Mouse (Mus musculus): ENCODE measurements around the gene Med22. TPM values are rescaled to one million over a fixed set of nuclear protein-coding genes. Genes with fewer than 3 reads are reported as not detected.

Gene Med22
- polyA plus RNA-seq, 1 experiment from 2014 or later: 137 TPM

DNA sequence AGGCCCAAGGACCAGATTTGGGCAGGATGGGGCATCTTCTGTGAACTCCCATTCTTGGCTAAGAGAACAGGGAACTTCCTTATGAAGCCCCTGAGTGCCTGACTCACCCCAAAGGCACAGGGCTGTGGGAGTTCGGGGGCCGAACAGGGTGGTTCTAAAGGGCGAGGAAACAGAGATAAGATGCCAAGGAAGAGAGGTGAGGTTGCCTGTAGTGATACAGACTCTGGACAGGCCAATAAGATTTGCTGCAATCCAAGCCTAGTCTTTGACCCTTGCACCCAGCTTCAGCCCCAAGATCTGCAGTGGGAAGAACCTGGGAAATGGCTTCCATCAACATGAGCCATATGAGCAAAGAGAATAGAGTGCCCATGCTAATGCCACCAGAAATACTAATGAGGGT, 32.8 kb upstream of the Med22 start:
- ATAC-seq: no peak
- Histone ChIP-seq H3K4me3 (ENCODE audit: low read depth, low read length) (no peak overlapping the region), H3K9me3 (replicated peaks; ENCODE audit: control insufficient read depth, low read length, poor library complexity, severe bottlenecking) (no peaks in the 10 kb centered on the region), H3K9ac (ENCODE audit: low read depth, low read length) (no peak overlapping the region), H3K4me1 (ENCODE audit: control insufficient read depth, insufficient read depth, low read length) (no peaks in the 10 kb centered on the region), H3K36me3 (ENCODE audit: control insufficient read depth, insufficient read depth, low read length) (no peaks in the 10 kb centered on the region), H3K4me2 (ENCODE audit: low read length) (no peak overlapping the region), H3K27me3 (ENCODE audit: control insufficient read depth, insufficient read depth, low read depth, low read length) (no peaks in the 10 kb centered on the region; the same call in 1 of the 2 replicates), H3K27ac (ENCODE audit: low read length) (no peak overlapping the region)
- 84% methylated on average over 3 of the region's 3 CpGs for WGBS

DNA sequence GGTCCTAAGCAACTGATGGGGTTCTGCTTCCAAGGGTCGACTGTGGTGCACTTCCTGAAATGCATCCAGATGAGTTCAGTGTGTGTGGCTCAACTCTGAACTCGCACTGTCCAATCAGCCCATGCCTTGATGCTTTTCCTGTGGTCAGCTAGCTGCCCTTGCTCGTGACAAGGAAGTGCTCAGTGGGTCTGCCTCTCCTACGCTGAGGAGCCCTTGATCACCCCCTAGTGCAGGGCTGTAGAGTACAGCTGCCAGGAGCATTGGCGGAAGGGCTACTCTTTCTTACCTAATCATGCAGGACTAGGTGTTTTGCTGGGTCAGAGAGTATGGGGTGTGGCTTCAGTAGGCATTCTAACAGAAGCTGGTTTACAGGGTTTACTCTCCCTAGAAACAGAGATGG, 31.1 kb upstream of the Med22 start:
- no peak for ATAC-seq
- Histone ChIP-seq H3K36me3 (ENCODE audit: control insufficient read depth, insufficient read depth, low read length) (no peaks in the 10 kb centered on the region), H3K27ac (ENCODE audit: low read length) (no peak overlapping the region), H3K4me1 (ENCODE audit: control insufficient read depth, insufficient read depth, low read length) (no peaks in the 10 kb centered on the region), H3K9ac (ENCODE audit: low read depth, low read length) (no peak overlapping the region), H3K4me3 (ENCODE audit: low read depth, low read length) (no peak overlapping the region), H3K27me3 (ENCODE audit: control insufficient read depth, insufficient read depth, low read depth, low read length) (no peaks in the 10 kb centered on the region; the same call in 1 of the 2 replicates), H3K9me3 (replicated peaks; ENCODE audit: control insufficient read depth, low read length, poor library complexity, severe bottlenecking) (no peaks in the 10 kb centered on the region), H3K4me2 (ENCODE audit: low read length) (no peak overlapping the region)
- WGBS: 44% methylated on average over 5 of the region's 5 CpGs

DNA sequence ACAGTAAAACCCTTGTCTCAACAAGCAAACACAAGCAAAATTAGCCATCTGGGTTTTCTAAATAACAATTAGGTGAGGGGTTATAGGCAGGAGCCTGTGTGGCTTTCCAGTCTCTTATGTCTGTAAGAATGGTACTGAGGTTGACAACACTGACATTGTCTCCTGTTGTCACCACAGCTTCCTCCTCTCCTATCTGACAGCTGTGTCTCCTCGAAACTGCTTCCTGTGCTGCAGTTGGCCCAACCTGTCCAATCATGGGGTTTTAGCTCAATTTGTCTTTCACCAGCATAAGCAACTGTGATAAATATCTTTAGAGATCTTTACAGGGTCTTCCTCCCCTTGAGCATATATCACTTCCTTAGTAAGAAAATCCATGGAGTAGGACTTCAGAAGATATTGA, 25.9 kb upstream of the Med22 start:
- 65% methylated on average over 1 of the region's 1 CpGs for WGBS
- Histone ChIP-seq H3K27me3 (ENCODE audit: control insufficient read depth, insufficient read depth, low read depth, low read length) (no peaks in the 10 kb centered on the region), H3K4me1 (ENCODE audit: control insufficient read depth, insufficient read depth, low read length) (peaks cover 12% of the 10 kb centered on the region), H3K9me3 (replicated peaks; ENCODE audit: control insufficient read depth, low read length, poor library complexity, severe bottlenecking) (no peaks in the 10 kb centered on the region), H3K9ac (ENCODE audit: low read depth, low read length) (no peak overlapping the region), H3K4me3 (ENCODE audit: low read depth, low read length) (no peak overlapping the region), H3K4me2 (ENCODE audit: low read length) (no peak overlapping the region), H3K27ac (ENCODE audit: low read length) (no peak overlapping the region), H3K36me3 (ENCODE audit: control insufficient read depth, insufficient read depth, low read length) (no peaks in the 10 kb centered on the region)
- no peak for ATAC-seq

DNA sequence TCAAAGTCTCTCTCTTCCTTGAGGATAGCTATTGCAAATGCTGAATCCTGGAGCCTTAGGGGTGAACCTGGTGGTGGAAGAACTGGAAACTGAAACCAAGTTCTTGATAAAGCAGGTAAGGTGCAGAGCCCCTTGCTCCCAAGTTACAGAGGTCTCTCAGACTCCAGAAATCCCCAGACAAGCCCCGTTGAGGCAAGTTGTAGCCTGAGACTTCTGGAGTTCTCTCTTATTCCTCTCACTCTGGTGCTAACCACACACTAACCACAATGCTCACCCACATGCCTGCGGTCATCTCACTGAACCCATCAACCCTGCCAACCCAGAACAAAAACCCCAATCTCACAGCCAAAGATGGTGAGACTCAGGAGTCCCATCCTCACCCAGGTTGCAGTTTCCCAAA, 24.8 kb upstream of the Med22 start:
- H3K9ac ChIP-seq (ENCODE audit: low read depth, low read length): no peak overlapping the region
- no peak overlapping the region for H3K4me2 ChIP-seq (ENCODE audit: low read length)
- H3K27ac ChIP-seq (ENCODE audit: low read length): no peak overlapping the region
- ATAC-seq: no peak
- no peaks in the 10 kb centered on the region for H3K9me3 ChIP-seq (replicated peaks; ENCODE audit: control insufficient read depth, low read length, poor library complexity, severe bottlenecking)
- H3K27me3 ChIP-seq (ENCODE audit: control insufficient read depth, insufficient read depth, low read depth, low read length): no peaks in the 10 kb centered on the region
- H3K4me3 ChIP-seq (ENCODE audit: low read depth, low read length): no peak overlapping the region
- H3K4me1 ChIP-seq (ENCODE audit: control insufficient read depth, insufficient read depth, low read length): peaks cover 23% of the 10 kb centered on the region
- WGBS: 97% methylated on average over 2 of the region's 2 CpGs
- H3K36me3 ChIP-seq (ENCODE audit: control insufficient read depth, insufficient read depth, low read length): peaks cover 4% of the 10 kb centered on the region; the same call in 1 of the 2 replicates

DNA sequence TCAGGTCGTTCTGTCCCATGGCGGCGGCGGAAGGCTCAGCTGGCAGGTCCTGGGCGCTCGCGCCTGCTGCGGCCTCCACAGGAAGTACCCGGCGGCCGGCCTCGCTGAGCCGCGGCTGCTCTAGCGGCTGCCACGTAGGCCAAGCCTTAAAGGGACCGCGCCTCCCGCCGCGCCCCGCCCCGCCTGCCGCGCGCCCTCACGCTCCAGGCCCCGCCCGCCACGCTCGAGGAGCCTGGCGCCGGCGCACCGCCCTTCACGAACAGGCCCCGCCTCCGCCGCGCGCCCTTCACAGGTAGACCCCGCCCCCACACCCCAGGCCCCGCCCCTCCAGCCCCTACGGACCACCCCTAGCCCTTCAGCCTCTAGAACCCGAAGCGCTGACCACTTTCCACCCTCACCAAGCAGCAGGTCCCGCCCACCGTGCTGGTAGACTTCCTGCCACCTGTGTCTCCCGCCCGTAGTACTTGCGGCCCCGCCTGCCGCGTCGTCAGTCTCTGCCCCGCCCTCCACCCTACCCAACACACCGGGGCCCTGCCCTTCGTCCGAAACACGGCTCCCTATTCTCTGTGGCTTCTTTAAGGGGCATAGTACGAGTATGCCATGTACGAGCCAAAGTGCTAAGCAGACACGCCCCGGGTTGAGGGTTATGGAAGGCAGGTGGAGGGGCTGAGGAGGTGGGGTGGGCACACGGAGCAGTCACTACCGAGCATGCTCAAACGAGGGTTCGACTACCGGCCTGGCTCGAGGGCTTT, 23.0 kb upstream of the Med22 start, which contains the start of the genes Surf4 and Stkld1:
Surf4 (minus strand) TSS at position 625 of the 752 bp plus-strand sequence.
Stkld1 (plus strand) TSS at position 744 of the 752 bp plus-strand sequence.
- Histone ChIP-seq H3K4me3 (ENCODE audit: low read depth, low read length) (peak within 1 kb of the TSS; percentile 96), H3K27ac (ENCODE audit: low read length) (peak within 1 kb of the TSS; percentile 80), H3K9ac (ENCODE audit: low read depth, low read length) (peak within 1 kb of the TSS; percentile 99), H3K9me3 (replicated peaks; ENCODE audit: control insufficient read depth, low read length, poor library complexity, severe bottlenecking) (no peaks in the 10 kb centered on the region), H3K4me1 (ENCODE audit: control insufficient read depth, insufficient read depth, low read length) (peaks cover 25% of the 10 kb centered on the region), H3K27me3 (ENCODE audit: control insufficient read depth, insufficient read depth, low read depth, low read length) (no peaks in the 10 kb centered on the region), H3K4me2 (ENCODE audit: low read length) (peak within 1 kb of the TSS; percentile 80), H3K36me3 (ENCODE audit: control insufficient read depth, insufficient read depth, low read length) (peaks cover 10% of the 10 kb centered on the region; the same call in 1 of the 2 replicates)
- peak; percentile 94 for ATAC-seq
- WGBS: under 1% methylated on average over 41 of the region's 70 CpGs

DNA sequence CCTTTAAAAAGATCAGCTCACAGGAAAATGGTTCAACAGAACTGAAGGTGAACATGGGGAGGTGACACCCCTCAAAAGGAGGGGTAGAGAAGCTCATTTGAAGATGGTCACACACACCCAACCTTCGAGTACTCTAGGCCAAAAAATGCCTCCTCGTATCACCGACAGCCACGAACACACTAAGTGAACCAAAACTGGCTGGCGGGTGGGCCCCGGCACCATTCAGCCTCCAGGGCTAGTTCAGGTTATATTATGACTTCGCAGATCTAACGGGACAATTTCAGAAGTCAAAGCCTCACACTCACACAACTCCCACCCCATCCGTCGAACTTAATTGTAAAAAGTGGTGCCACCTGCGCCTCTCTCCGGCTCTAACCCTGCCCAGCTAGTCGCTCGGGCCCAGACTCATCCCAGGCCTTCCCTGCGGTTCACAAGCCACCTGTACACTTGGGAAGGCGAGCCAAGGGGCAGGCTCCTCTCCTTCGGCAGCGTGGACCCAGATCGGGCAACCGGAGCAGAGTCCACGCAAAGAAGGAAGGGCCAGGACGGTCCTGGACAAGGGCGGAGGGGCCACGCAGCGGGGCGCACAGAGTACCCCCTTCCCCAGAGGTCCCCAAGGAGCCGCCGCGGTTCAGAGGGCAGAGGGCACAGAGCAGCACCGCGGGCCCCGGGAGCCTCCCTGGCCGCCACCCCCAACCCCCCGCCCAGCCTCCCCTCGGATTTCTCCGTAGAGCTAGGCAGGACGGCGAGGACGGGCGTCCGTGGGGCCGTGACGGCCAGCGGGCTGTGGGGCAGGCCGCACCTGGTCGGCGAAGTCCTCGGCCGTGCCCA, 22.2 kb upstream of the Med22 start:
- peak; percentile 24; the same call in 1 of the 2 replicates for ATAC-seq
- Histone ChIP-seq H3K4me1 (ENCODE audit: control insufficient read depth, insufficient read depth, low read length) (peaks cover 25% of the 10 kb centered on the region), H3K36me3 (ENCODE audit: control insufficient read depth, insufficient read depth, low read length) (peaks cover 10% of the 10 kb centered on the region; the same call in 1 of the 2 replicates), H3K4me3 (ENCODE audit: low read depth, low read length) (peak overlapping the region; percentile 96), H3K4me2 (ENCODE audit: low read length) (peak overlapping the region; percentile 80), H3K9me3 (replicated peaks; ENCODE audit: control insufficient read depth, low read length, poor library complexity, severe bottlenecking) (no peaks in the 10 kb centered on the region), H3K9ac (ENCODE audit: low read depth, low read length) (peak overlapping the region; percentile 99), H3K27ac (ENCODE audit: low read length) (peak overlapping the region; percentile 80), H3K27me3 (ENCODE audit: control insufficient read depth, insufficient read depth, low read depth, low read length) (no peaks in the 10 kb centered on the region)
- WGBS: 3% methylated on average over 37 of the region's 49 CpGs

DNA sequence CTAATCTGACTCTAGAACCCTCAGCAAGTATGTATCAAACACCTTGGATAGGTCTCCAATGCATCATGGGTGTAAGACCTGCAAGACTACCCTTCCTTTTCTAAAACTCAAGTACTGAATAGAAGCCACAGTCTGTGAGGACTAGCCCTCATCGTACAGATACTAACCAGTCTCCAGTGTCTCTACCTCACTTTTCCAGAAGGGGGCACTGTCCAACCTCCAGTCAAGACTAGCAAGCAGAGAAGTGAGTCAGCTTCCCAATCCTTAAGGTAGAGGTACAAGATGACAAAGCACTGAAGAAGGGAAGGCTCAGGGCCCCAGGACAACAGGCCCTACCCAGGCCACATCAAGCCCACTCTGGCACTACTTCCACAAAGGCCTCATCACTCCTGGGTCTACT, 19.9 kb upstream of the Med22 start:
- Histone ChIP-seq H3K27ac (ENCODE audit: low read length) (no peak overlapping the region), H3K27me3 (ENCODE audit: control insufficient read depth, insufficient read depth, low read depth, low read length) (no peaks in the 10 kb centered on the region), H3K4me1 (ENCODE audit: control insufficient read depth, insufficient read depth, low read length) (peaks cover 25% of the 10 kb centered on the region), H3K4me2 (ENCODE audit: low read length) (no peak overlapping the region), H3K9me3 (replicated peaks; ENCODE audit: control insufficient read depth, low read length, poor library complexity, severe bottlenecking) (no peaks in the 10 kb centered on the region), H3K9ac (ENCODE audit: low read depth, low read length) (no peak overlapping the region), H3K4me3 (ENCODE audit: low read depth, low read length) (no peak overlapping the region), H3K36me3 (ENCODE audit: control insufficient read depth, insufficient read depth, low read length) (peaks cover 23% of the 10 kb centered on the region)
- 13% methylated on average over 1 of the region's 1 CpGs for WGBS
- ATAC-seq: no peak

DNA sequence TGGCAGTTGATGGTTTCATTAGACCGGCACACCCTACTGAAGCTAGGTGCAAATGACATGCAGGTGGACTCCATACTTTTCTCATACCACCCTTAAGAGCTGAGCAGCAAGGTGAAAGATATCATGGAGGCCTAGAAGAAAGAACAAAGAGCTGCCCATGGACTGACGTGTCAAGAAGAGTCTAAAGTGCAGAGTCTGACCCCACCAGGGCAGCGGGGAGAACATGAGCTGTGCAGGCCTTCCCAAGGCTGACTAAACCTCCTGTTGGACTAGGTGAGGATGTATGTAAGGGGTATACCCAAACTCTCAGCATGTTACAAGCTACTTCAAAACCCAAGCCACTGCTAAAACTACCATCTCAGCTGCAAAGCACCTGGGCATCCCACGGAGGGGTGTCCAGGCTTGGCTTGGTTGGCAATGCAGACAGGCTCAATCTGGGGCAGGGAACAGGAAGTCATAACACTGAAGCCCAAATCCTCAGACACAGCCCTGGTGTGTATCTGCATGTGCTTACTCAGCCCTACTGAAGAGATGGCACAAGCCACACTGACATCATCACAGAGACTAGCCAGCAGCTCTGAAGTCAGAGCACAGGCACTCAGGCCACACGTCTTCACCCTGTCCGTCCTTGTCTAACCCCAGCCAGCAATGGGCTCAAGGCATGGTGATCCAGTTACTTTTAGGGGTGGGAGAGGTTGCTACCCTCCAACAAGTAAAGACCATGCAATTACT, 17.4 kb upstream of the Med22 start:
- no peak overlapping the region for H3K27ac ChIP-seq (ENCODE audit: low read length)
- WGBS: 96% methylated on average over 6 of the region's 6 CpGs
- H3K4me3 ChIP-seq (ENCODE audit: low read depth, low read length): no peak overlapping the region
- no peaks in the 10 kb centered on the region for H3K9me3 ChIP-seq (replicated peaks; ENCODE audit: control insufficient read depth, low read length, poor library complexity, severe bottlenecking)
- H3K4me2 ChIP-seq (ENCODE audit: low read length): no peak overlapping the region
- peaks cover 33% of the 10 kb centered on the region for H3K36me3 ChIP-seq (ENCODE audit: control insufficient read depth, insufficient read depth, low read length)
- ATAC-seq: no peak
- no peak overlapping the region for H3K9ac ChIP-seq (ENCODE audit: low read depth, low read length)
- peaks cover 25% of the 10 kb centered on the region for H3K4me1 ChIP-seq (ENCODE audit: control insufficient read depth, insufficient read depth, low read length)
- H3K27me3 ChIP-seq (ENCODE audit: control insufficient read depth, insufficient read depth, low read depth, low read length): no peaks in the 10 kb centered on the region
